Mouse (Mus musculus) small intestine, adult 2 months (tissue): ENCODE results near the gene Gm20388.

ENCODE experiments used
- CTCF ChIP-seq: fragments of 200-500 bp; IDR thresholded peaks from 2 replicates; pipeline ENCODE4 v1.5.1; 2012; ENCODE audit warnings: low read depth, mild to moderate bottlenecking, control low read depth, inconsistent platforms, low read length, moderate library complexity, mixed read lengths; ENCODE audit not compliant: insufficient replicate concordance, insufficient read length; ENCODE audit errors: extremely low read depth
- POLR2A ChIP-seq: fragments of 200-500 bp; IDR thresholded peaks from 2 replicates; pipeline ENCODE4 v1.6.1; 2012; ENCODE audit warnings: low read depth, mild to moderate bottlenecking, control low read depth, inconsistent platforms, low read length, moderate library complexity

- no peak for TF ChIP-seq CTCF
- no peak for TF ChIP-seq POLR2A
These were observed 4451.9 kb downstream of the Gm20388 start for GRCm38 (mm10) chr8:124362589-124362988.
